Mouse (Mus musculus): ENCODE results near the gene Gnptg.
A peak's percentile ranks its signal among the peaks of the same experiment; 100 is the strongest.

DNA sequence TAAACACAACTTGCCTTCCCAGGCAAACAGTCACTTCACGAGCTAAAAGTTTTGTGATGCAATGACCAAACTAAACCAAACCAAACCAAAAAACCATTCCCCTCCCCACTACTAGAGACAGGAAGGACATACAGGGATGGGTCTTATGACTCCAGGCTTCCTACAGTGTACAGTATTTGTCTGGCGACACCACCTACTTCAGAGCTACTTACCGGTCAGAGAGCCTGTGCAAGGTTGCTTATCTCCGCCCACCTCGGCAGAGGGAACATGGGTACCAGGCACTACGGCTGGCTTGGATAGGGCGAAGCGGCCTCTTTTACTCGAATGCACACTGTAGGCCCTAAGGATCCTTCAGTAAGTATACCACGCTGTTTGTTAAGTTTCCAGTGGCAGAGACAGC lies 32.4 kb upstream of the Gnptg start:
- TF ChIP-seq POLR2A (IDR thresholded peaks at IDR 0.05; ENCODE audit: borderline replicate concordance, extremely low read depth, low read depth, low read length) (peak; percentile 48; the same call in 1 of the 2 replicates), CTCF (IDR thresholded peaks at IDR 0.05; ENCODE audit: insufficient read depth, low read length) (no peak)

Data from lung, adult 2 months (tissue).